In genomic region chr9:120001945-120002725, GRCm38 (mm10) we compare ENCODE assay signal across 7 mouse cellular contexts. TPM values are rescaled to one million over a fixed set of nuclear protein-coding genes. Genes with fewer than 3 reads are reported as not detected.
A peak's percentile ranks its signal among the peaks of the same experiment; 100 is the strongest.
DNase-seq lines count a peak whose midpoint lies in the region; ATAC-seq and TF ChIP-seq lines count a peak whose summit lies in the region.

No protein-coding gene starts in this region.

- peak overlapping the region; percentile 30 for H3K4me3 ChIP-seq in hindbrain, postnatal 0 days (ENCODE audit: low read length)
- peak overlapping the region; percentile 44 for H3K4me3 ChIP-seq in limb, embryonic 13.5 days
- peak overlapping the region; percentile 30 for H3K4me3 ChIP-seq in midbrain, embryonic 13.5 days (replicated peaks)

- 0 out of 2 replicates have a peak, but pooled peaks cover 6% of the 10 kb centered on the region for H3K4me1 ChIP-seq in hindbrain, postnatal 0 days (ENCODE audit: insufficient read depth, low read length)
- peaks cover 17% of the 10 kb centered on the region for H3K4me1 ChIP-seq in limb, embryonic 13.5 days
- peaks cover 7% of the 10 kb centered on the region for H3K4me1 ChIP-seq in midbrain, embryonic 13.5 days (replicated peaks)

- peak overlapping the region; percentile 57 for H3K4me2 ChIP-seq in hindbrain, postnatal 0 days (ENCODE audit: low read depth, low read length)
- peak overlapping the region; percentile 69 for H3K4me2 ChIP-seq in limb, embryonic 13.5 days (replicated peaks)
- peak overlapping the region; percentile 53 for H3K4me2 ChIP-seq in midbrain, embryonic 13.5 days (replicated peaks)

- peak; percentile 32; the same call in 1 of the 2 replicates for ATAC-seq in hindbrain, postnatal 0 days
- ATAC-seq in limb, embryonic 13.5 days (ENCODE audit: low FRiP score, low read depth): peak; percentile 94
- ATAC-seq in midbrain, embryonic 13.5 days: peak; percentile 65

- DNase-seq in R1 (ENCODE audit: low read depth, low spot score): peak; percentile 97
- DNase-seq in c-Kit-positive CD71-positive TER-119-positive erythroid progenitor cells, embryonic 14.5 days (ENCODE audit: low spot score): peak; percentile 92
- peak; percentile 80 for DNase-seq in gastrocnemius, postnatal 14 days
- peak; percentile 61 for DNase-seq in hindbrain, postnatal 0 days (ENCODE audit: low spot score)
- DNase-seq in spleen, adult 18-20 months: peak; percentile 61 to 71

- H3K9ac ChIP-seq in hindbrain, postnatal 0 days (replicated peaks; ENCODE audit: low read length): no peak overlapping the region; the same call in 1 of the 2 replicates
- peak overlapping the region; percentile 65 for H3K9ac ChIP-seq in limb, embryonic 13.5 days
- peak overlapping the region; percentile 28; the same call in 1 of the 2 replicates for H3K9ac ChIP-seq in midbrain, embryonic 13.5 days (replicated peaks)

- no peak for TF ChIP-seq CTCF in hindbrain, postnatal 0 days (IDR thresholded peaks at IDR 0.05; ENCODE audit: low read depth)

- H3K27me3 ChIP-seq in hindbrain, postnatal 0 days (ENCODE audit: insufficient read depth, low read length): no peaks in the 10 kb centered on the region
- no peaks in the 10 kb centered on the region for H3K27me3 ChIP-seq in limb, embryonic 13.5 days
- peaks cover 11% of the 10 kb centered on the region; the same call in 1 of the 2 replicates for H3K27me3 ChIP-seq in midbrain, embryonic 13.5 days

- whole genome bisulfite sequencing in hindbrain, postnatal 0 days: 11% methylated on average over 31 of the region's 31 CpGs
- WGBS in limb, embryonic 13.5 days: 9% methylated on average over 31 of the region's 31 CpGs
- 11% methylated on average over 31 of the region's 31 CpGs for WGBS in midbrain, embryonic 13.5 days

- H3K27ac ChIP-seq in hindbrain, postnatal 0 days: no peak overlapping the region
- peak overlapping the region; percentile 65; the same call in 1 of the 2 replicates for H3K27ac ChIP-seq in limb, embryonic 13.5 days
- no peak overlapping the region for H3K27ac ChIP-seq in midbrain, embryonic 13.5 days

- intact Hi-C loops in gastrocnemius, postnatal 14 days (cut with DNase I; ENCODE audit: low total_unique reads): no loop called here

- no peaks in the 10 kb centered on the region for H3K9me3 ChIP-seq in hindbrain, postnatal 0 days (ENCODE audit: low read length)
- H3K9me3 ChIP-seq in limb, embryonic 13.5 days: no peaks in the 10 kb centered on the region
- H3K9me3 ChIP-seq in midbrain, embryonic 13.5 days: no peaks in the 10 kb centered on the region

- no peaks in the 10 kb centered on the region for H3K36me3 ChIP-seq in hindbrain, postnatal 0 days (ENCODE audit: insufficient read depth, low read length)
- H3K36me3 ChIP-seq in limb, embryonic 13.5 days: no peaks in the 10 kb centered on the region
- H3K36me3 ChIP-seq in midbrain, embryonic 13.5 days: no peaks in the 10 kb centered on the region

RNA-seq across cellular contexts. Expression of gene Csrnp1, which starts 17.7 kb away (rescaled TPM):
- 1 to 10 TPM; 1.9 to 2.5 TPM for total RNA-seq in gastrocnemius, postnatal 14 days (2021)
- total RNA-seq in hindbrain, postnatal 0 days (2014; rRNA removed): 4.5 and 17.4 TPM in 2 replicates
- polyA plus RNA-seq in hindbrain, postnatal 0 days (2015; fragmentation: Nextera tagmentation; extraction: Ambion mirVana): 2.7 and 3.1 TPM in 2 replicates
- 4.5 and 6.4 TPM in 2 replicates for polyA plus RNA-seq in limb, embryonic 13.5 days (2015; fragmentation: Nextera tagmentation; extraction: Ambion mirVana)
- polyA plus RNA-seq in midbrain, embryonic 13.5 days (2015; fragmentation: Nextera tagmentation; extraction: Ambion mirVana): 1.1 and 1.3 TPM in 2 replicates

RNA-seq across cellular contexts. Expression of gene Xirp1, which starts 21.3 kb away (rescaled TPM):
- total RNA-seq in gastrocnemius, postnatal 14 days (2021): 100 to 1,000 TPM in 1 of 2 experiments, 10 to 100 TPM in 1; 47.9 to 100 TPM
- 0.05 and 0.29 TPM in 2 replicates for total RNA-seq in hindbrain, postnatal 0 days (2014; rRNA removed)
- 0.19 TPM in 1 of 2 replicates, not detected in the other for polyA plus RNA-seq in hindbrain, postnatal 0 days (2015; fragmentation: Nextera tagmentation; extraction: Ambion mirVana)
- 0.70 and 1.0 TPM in 2 replicates for polyA plus RNA-seq in limb, embryonic 13.5 days (2015; fragmentation: Nextera tagmentation; extraction: Ambion mirVana)
- polyA plus RNA-seq in midbrain, embryonic 13.5 days (2015; fragmentation: Nextera tagmentation; extraction: Ambion mirVana): 0.03 TPM in 1 of 2 replicates, not detected in the other

Comparison
In these comparisons a context has a peak if more than half of its experiments do, and no peak if none do; other contexts are left out.
1. ATAC-seq: peak in every context shown above with its lines; median percentile 94 in limb, embryonic 13.5 days; 65 in midbrain, embryonic 13.5 days; 32 in hindbrain, postnatal 0 days.